Mouse (Mus musculus) left cerebral cortex, adult 8-10 months (tissue): ENCODE results near the gene Arhgef3. TPM values are rescaled to one million over a fixed set of nuclear protein-coding genes. Genes with fewer than 3 reads are reported as not detected.

ENCODE experiments used
- DNase-seq, 2 experiments: peaks; one replicate each; pipeline ENCODE4 v3.0.0; 2022; ENCODE audit warnings: low spot score in 2 of 2
- total RNA-seq, 4 experiments: library from RNA; stranded (reverse); gene quantifications; 2 replicates each; pipeline ENCODE4 v1.2.4; 2022

Arhgef3 gene
- total RNA-seq, 4 experiments from 2014 or later: 61.6 to 75.8 (median 72.8) TPM

DNA sequence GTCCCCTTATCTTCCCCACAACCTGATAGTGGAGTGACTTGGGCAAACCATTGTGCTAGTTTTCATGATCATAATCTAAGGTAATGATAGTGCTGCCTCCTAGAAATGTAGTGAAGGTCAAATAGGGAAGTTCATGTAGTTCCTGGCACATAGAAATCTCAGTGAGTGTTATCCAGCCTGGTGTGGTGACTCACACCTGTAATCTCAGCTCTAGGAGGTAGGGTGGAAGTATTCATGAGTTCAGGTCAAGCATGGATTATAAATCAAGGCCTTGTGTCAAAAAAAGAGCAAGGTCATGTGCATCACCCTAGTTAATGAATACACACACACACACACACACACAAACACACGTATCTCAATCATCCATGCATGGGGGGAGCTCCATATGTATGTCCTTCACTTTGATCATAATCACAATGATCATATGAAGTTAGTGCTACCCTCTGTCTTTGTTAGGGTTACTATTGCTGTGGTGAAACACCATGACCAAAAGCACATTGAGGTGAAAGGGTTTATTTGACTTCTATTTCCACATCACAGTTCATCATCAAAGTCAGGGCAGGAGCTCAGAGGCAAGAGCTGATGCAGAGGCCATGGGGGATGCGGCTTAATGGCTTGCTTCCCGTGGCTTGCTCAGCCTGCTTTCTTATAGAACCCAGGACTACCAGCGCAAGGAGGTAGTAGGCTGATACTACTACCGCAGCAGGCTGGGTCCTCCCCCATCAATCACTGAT lies 226.2 kb downstream of the Arhgef3 start:
- DNase-seq: no peak

GRCm38 (mm10) chr14:27341486-27341885 lies 226.8 kb downstream of the Arhgef3 start:
- no peak for DNase-seq

DNA sequence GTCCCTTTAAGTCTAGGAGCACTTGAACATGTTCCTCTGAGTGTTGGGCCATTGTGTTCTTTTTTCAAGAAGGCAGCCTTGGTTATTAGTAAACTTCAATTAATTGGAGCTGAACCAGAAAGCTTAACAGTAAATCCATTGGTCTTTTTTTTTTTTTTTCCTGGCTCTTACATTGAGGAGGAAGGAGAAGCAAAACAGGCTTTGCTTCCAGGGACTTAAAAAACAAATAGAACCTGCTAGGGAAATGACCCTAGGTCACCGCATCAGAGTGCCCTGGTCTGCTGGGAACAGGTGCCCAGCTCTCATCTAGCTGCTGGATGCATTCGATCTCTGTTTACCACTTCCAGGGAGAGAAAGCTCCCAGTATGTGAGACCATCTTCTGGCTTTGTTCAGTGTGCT lies 227.8 kb downstream of the Arhgef3 start:
- DNase-seq: no peak

GRCm38 (mm10) chr14:27344250-27344990 lies 229.7 kb downstream of the Arhgef3 start:
- no peak for DNase-seq

DNA sequence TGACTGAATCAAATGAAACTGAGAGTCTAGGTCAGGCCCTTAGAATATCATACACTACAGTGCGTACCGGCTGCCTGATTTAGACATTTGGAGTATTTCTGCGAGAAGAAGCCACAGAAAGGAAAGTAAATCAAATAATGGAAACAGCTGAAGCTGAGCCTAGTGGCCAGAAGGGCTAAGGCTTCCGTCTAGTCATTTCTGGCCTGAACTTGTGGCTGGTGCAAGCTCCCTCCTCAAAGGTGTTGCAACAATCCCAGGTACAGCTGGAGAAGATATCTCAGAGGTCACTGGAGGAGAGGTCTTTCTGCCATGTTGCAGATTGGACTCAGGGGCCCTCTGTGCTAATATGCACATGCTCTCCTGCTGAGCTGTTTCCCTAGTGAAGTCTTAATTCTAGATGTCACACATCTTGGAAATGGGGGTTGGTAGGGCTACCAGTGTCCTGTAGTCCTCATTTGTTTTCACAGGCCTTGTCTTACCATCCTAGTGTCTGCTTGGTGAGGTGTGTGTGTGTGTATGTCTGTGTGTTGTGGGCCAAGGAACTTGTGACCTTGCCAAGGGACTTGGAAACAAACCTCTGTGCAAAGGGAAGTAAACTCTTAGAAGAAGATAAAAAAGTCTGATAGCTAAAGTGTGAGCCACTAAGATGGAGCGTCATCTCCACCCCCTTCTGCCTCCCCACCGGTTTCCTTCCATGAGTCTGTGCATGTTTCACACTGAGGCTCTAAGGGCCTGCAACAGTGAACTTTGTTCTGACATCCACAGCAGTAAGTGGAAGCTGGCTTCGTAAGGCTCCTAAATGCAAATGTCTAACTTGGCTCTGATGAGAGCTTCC lies 230.6 kb downstream of the Arhgef3 start:
- DNase-seq: no peak

GRCm38 (mm10) chr14:27347224-27347623 lies 232.5 kb downstream of the Arhgef3 start:
- DNase-seq: no peak

DNA sequence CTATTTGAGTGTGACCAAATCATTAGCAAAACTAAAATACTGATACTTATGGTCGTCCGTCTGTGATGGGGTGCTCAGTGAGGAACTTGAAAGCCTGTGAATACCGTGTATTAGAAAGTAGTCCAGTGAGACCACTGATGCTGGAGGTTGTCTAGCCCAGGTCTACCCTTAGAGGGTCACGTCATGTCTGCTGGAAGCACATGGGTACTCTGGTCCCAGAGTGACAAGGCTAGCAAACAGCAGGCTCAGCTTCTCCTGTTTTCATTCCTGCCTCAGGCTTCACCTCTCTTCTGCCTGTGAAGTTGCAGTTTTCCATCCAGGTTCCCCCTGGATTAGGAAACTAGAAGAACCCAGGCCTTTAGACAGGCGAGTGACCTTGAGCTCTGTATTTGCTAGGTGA lies 233.0 kb downstream of the Arhgef3 start:
- no peak for DNase-seq

DNA sequence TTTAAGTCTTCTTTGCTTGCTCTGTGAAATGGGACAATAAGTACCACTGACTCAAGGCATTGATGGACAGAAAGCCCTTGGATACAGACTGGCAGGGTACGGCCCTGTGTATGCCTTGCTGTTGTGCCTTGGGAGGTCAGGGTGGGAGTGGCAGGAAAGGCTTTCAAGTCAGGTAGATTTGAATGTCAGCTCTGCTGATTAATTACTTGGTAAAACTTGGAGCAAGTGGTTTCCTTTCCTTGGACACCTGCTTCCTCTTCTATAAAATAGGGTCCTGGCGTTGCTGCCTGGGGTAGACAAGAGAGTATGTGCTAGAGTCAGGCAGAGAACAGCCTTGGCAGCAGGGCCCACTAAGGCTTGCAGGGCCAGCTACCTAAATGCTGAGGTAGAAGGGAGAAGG lies 233.4 kb downstream of the Arhgef3 start:
- DNase-seq: no peak

DNA sequence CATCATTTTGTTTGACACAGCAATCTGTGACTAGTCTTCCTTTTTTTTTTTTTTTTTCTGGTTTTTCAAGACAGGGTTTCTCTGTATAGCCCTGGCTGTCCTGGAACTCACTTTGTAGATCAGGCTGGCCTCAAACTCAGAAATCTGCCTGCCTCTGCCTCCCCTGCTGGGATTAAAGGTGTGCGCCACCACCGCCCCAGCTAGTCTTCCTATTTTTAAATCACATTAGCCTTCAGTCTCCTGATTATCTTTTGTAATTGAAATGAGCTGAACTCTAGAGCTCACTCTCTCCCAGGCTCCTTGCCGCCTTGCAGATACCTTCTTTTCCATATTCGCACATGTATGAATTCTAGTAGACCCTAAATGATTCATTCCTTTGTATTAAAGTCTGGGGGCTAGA lies 234.0 kb downstream of the Arhgef3 start:
- no peak for DNase-seq

- DNase-seq: peak in 1 of 2 experiments; percentile 41
Observed at GRCm38 (mm10) chr14:27349120-27349519, 234.4 kb downstream of the Arhgef3 start.

DNA sequence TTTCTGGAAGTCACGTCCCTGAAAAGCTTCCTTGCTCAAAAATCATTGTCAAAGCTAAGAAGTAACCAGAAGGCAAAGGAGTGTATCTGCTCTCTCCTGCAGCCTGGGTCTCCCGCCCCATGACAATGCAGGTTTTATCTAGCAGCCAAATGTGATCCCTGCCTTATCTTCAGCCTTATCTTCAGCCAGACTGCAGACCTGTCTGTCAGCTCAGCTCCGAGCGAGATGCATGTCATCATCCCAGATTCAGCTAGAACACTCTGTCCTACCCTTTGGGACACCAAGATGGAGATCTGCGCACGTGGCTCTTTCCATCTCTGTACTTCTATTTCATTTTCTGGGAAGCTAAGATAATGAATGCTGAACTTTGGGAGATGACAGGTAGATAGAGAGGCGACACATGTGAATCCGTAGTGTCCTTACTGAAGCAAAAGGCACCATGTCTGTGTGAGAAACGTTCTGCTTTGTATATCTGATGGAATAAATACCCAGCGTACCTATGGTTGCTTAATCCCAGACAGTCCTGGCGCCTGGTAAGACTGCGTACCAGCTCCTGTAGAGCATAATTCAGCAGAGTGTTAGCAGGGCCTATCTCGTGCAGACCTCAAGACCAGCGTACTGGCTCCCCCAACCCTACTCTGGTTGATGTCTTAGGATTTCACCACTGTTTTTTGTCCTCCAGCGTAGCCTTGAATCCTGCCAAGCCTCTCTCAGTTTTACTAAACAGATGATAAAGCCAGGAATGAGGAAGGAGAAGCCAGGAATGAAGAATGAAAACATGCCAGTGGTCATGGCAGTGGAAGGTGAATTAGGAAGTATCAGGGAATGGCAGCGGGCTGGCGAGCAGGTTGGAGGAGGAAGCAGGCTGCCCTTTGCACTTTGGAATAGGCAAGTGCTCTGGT lies 235.4 kb downstream of the Arhgef3 start:
- DNase-seq: no peak

DNA sequence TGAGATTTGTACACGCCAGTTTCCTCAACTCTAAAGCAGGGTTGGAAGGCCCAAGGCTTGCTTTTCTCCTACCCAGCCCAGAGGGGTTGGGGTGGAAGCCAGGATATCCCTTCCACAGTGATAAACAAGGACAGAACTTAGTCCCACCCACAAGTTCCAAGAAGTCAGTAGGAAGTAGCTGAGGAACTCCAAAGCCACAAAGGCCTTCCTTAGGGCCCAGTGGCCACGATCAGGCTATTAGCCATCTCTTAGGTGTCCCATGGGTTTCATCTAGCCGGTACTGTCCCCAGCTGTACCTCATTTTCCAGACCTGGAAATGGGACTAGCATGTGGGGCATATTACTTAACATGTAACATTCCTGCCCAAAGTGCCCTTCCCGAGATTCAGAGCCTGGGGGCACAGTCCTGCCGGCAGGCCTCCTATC lies 236.4 kb downstream of the Arhgef3 start:
- no peak for DNase-seq

- DNase-seq: no peak
Observed at GRCm38 (mm10) chr14:27351476-27352079, 236.9 kb downstream of the Arhgef3 start.

GRCm38 (mm10) chr14:27352470-27352869 lies 237.8 kb downstream of the Arhgef3 start:
- no peak for DNase-seq

DNA sequence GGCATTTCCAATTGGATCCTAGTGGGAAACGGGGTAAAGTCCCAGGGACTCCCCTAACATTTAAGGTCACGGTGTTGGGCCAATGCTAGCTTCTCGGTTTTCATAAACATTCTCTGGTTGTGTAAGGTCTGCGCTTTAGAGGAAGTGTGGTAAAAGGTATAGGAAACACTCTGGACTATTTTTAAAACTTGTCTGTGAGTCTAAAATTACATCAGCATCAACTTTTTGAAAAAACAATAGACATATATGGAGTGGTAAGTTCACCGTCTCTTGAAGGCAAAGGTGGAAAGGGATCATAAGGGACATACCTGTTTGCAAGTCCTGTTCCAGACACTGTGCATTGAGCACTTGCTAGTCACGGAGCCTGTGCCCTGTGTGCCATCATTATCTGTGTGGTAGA lies 240.5 kb downstream of the Arhgef3 start:
- no peak for DNase-seq

GRCm38 (mm10) chr14:27355937-27356336 lies 241.2 kb downstream of the Arhgef3 start:
- no peak for DNase-seq

DNA sequence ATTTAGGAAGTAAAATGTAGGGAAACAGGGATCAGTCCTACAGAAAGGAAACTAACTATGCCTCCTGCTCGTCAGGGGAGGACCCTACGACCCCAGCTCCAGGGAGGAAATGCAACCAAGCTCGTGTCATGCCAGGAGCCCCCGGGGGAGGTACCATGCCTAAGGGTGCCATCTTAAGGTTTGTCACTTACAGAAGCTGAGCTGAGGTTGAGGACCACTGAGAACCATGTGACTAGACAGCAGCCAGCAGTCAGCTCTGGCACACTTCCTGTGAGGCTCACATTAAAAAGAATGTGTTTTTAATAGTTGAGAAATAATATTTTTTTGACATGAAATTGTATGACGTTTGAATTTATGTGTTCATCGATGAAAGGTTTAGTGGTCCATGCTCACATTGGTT lies 242.4 kb downstream of the Arhgef3 start:
- DNase-seq: no peak

- no peak for DNase-seq
Observed at GRCm38 (mm10) chr14:27358202-27358601, 243.5 kb downstream of the Arhgef3 start.

DNA sequence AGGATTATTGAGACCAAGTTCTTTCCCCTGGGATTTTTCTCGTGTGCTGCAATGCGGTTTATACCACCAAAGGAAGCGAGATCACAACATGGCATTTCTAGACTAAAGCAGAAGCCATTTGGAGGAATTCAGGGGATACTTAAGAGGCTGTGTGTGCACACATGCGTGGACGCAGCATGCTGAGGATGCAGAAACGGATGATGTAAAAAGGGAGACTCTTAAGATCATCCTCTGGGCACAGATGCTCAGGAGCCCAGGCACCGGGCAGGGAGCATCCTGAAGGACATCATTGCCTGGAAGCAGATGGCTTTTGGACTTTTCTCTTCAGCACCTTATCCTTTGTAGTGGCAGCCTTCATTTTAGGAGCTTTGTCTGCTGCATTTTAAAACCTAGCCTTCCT lies 246.2 kb downstream of the Arhgef3 start:
- DNase-seq: no peak

DNA sequence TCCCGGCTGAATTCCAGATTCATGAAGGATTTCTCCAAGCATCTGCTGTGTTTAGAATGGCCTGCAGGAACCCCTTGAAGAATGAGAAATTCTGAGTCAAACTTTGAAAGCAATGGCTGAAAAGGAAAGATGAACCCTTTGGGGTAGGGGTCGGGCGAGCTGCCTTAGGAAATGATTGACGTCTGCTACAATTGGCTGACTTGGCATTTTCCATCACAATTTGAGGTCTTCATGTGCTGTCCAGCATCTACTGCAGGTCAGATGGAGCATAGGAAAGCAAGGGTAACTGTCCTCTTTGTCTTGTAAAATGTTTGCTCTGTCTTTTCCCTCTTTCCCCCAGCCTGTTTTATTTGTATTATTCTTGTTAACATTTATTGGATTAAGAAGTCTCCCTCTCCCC lies 246.8 kb downstream of the Arhgef3 start:
- DNase-seq: no peak
